Mouse (Mus musculus) adrenal gland, adult 10 weeks (tissue): Measurements from ENCODE around the gene Crabp2. TPM values are rescaled to one million over a fixed set of nuclear protein-coding genes. Genes with fewer than 3 reads are reported as not detected.

Source experiments
- polyA plus RNA-seq: library from polyadenylated mRNA; stranded (reverse); fragments of 350-450 nt; fragmentation: Illumina TruSeq; extraction: RNeasy Lipid Tissue Mini Kit (QIAGEN cat#74804); gene quantifications from one replicate; pipeline ENCODE4 v1.2.3, GENCODE M21; 2014; ENCODE audit warnings: low read depth, low replicate concordance

Gene Crabp2
- not detected for polyA plus RNA-seq

DNA sequence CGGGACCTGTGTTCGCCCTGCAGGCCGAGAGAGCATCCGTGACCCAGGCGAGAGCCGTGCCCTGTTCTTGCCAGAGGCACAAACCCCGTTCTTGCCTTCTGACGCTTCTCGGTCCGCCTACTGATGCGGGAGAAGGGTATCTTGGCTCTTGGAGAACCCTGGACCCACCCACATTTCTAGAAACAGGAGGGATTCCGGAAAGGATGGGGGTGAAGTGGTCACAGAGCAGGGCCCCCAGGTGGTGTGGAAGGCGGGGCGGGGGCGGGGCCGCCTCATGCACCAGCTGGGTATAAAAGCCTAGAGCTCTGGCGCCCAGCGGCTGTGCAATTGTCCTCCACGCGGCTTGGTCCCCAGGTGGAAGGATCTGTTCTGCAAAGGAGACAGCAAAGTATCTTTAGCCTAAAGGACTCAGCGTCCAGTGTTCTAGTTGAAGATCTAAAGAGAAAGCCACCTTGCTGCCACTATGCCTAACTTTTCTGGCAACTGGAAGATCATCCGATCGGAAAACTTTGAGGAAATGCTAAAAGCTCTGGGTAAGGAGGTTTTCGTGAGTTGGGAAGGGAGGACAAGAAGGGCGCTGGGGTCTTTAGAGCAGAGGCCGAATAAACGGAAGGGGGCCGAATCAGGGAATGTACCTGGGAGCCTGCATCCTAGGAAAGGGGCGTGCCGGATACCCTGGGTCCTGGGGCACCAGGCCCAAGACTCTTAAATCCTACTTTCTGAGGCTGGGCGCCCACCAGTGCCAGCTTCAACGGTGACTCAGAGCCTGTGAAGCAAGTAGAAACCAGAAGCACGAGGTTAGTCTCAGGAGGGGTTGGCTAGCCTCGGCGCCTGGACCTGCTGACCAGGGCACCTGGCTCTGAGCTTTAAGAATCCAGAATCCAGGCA, at the start of gene Crabp2:
Gene Crabp2, plus strand, starts transcription at position 289 of the 888 bp plus-strand sequence.

DNA sequence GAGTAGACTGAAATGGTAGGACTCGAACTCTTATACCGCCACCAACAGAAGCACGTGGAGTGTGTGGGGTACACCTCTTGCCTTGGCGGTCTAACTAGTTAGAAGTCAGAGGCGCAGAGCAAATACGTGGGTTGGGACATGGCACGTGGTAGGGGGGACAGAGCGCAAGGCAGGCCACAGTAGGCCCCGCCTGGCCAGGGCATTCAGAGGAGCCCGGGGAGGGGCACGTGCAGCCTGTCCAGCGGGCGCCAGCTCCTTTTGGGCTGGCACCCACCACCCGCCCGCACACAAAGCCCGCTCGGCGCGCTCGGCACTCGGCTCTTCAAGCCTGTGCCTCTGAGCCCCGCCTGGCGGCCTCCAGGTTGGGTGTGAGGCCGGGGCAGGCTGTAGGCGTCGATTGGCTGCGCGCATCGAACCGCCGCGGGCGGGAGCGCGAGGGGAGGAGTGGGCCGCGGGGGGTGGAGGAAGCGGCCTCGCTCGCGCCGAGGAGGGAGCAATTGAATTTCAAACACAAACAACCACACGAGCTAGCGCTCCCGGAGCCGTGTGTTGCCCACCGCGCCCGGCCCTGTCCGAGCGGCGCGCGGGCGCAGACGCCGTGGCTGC, 42.5 kb upstream of the Crabp2 start, which contains the start of gene Hdgf:
Gene Hdgf, plus strand, starts transcription at position 442 of the 606 bp plus-strand sequence.

DNA sequence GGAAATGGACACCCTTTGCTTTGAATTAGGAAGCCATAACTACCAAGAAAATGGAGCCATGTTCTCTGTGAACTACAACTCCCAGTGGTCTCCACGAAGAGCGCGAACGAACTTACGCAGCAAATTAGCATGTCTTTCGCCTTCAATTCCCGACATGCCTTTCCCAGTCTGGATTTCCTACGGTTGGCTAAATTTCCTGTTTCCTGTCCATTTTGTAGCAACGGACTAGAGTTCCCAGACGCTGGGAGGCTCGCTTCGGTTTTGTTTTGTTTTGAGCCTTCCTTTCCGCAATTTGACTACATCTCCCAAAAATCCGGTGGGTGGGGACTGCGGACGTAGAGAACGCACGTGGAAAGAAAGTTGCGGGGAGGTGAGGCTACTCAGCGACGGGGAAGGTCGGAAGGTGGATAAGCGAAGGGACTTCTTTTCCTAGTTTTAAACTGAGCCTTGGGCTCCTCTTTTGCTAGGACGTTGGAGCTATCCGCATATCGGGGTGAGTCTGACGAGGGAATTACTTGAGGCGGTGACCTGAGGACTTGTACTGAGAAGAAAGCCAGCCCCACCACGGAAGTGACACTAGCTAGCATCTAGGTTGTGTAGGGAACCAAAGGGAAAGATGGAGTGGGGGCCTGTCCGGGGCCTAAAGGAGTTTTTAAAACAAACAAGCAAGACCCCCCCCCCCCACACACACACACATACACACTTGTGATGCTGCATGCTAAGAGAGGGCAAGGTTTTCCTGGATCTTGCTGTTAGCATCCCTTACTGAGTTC, 28.9 kb upstream of the Crabp2 start, which contains the start of gene Mrpl24:
Gene Mrpl24, plus strand, starts transcription at position 171 of the 773 bp plus-strand sequence.

DNA sequence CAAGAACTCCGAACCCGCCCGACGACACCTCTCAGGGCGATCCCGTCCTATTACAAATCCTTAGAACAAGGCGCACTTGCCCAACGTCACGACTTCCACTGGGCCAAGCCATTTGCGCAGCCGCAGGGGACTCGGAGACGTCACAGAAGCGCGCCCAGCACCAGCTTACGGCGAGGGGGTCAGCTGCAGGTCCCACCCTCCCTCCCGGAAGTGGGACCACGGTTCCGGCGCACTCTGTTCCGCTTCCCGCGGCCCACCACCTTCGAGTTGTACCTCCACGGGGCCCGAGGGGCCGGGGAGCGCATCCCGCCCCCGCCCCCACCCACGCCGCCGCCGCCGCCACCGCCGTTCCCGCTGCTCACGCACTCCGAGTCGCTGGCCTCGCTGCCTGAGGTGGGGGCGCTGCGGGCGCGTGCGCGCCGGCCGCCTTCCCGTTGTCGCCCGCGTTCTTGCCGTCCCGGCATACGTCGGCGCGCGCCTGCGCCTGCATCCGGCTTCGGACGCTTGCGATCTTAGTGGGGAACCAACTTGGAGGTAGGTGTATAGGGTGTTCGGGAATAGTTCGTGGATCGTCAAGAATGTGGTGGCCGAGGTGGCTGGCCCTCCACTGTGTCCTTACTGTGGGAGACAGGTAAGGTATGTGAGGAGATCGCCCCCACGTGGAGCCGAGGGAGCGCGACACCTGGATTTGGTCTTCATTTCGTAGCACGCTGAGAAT, 18.2 kb upstream of the Crabp2 start, which contains the start of the genes Isg20l2 and Rrnad1:
Gene Isg20l2, plus strand, starts transcription at position 237 of the 718 bp plus-strand sequence.
Gene Rrnad1, minus strand, starts transcription at position 640 of the 718 bp plus-strand sequence.

DNA sequence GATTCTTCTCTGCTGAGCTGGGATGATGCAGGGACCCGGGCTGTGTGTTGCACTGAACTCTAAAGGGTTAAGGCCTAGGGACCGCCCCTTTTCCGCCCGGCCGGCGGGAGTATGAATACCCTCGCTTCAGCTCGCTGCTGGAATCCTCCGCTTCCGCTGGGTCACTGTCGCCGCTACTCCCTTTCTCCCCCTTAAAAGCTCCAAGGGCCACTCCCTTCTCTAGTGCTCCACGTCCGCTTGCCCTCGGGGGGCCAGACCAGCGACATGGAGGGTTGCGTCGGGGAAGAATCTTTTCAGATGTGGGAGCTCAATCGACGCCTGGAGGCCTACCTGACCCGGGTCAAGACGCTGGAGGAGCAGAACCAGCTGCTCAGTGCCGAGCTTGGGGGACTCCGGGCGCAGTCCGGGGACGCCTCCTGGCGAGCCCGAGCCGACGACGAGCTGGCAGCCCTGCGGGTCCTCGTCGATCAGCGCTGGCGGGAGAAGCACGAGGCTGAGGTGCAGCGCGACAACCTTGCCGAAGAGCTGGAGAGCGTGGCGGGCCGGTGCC, 22.5 kb downstream of the Crabp2 start, which contains the start of gene Nes:
Gene Nes, plus strand, starts transcription at position 140 of the 550 bp plus-strand sequence.

DNA sequence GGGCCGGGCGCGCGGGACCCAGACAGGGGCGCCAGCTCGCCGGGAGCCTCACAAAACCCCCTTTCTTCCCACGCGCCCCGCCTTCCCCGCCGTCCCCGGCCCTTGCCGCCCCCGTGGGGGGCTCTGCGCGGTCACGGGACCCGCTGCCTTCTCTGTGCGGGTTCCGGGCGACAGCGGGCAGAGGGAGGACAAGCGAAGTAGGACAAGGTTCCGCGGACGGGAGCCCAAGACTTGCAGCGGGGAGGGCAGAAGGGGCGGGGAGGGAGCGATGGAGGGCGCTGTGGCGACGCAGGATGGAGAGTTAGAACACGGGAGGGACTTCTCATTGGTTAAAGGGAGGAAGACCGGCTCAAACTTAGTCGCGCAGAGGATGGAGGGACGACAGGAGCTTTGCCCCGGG, 51.7 kb downstream of the Crabp2 start, which contains the start of gene Bcan:
Gene Bcan, minus strand, starts transcription at position 50 of the 400 bp plus-strand sequence.

Other genes with a start within 250 kb of the Crabp2 start
- gene Lrrc71, start 200.0 kb upstream of the Crabp2 start, polyA plus RNA-seq, result not detected
- not detected for gene Ntrk1, start 153.5 kb upstream of the Crabp2 start, polyA plus RNA-seq
- gene Insrr, start 151.7 kb upstream of the Crabp2 start, polyA plus RNA-seq, result not detected
- 1.3 TPM for gene Pear1, start 124.4 kb upstream of the Crabp2 start, polyA plus RNA-seq
- gene Sh2d2a, start 101.9 kb upstream of the Crabp2 start, polyA plus RNA-seq, result not detected
- 4.7 TPM for gene Prcc, start 63.1 kb upstream of the Crabp2 start, polyA plus RNA-seq
- gene Hdgf, start 42.3 kb upstream of the Crabp2 start, polyA plus RNA-seq, result 152 TPM
- 102 TPM for gene Mrpl24, start 29.2 kb upstream of the Crabp2 start, polyA plus RNA-seq
- 19.4 TPM for gene Isg20l2, start 18.4 kb upstream of the Crabp2 start, polyA plus RNA-seq
- 11.0 TPM for gene Rrnad1, start 17.9 kb upstream of the Crabp2 start, polyA plus RNA-seq
- 11.4 TPM for gene Nes, start 22.4 kb downstream of the Crabp2 start, polyA plus RNA-seq
- 1.7 TPM for gene Bcan, start 51.6 kb downstream of the Crabp2 start, polyA plus RNA-seq
- not detected for gene Hapln2, start 78.9 kb downstream of the Crabp2 start, polyA plus RNA-seq
- gene Gpatch4, start 94.4 kb downstream of the Crabp2 start, polyA plus RNA-seq, result 11.0 TPM
- gene Naxe, start 109.8 kb downstream of the Crabp2 start, polyA plus RNA-seq, result 37.4 TPM
- gene Ttc24, start 129.6 kb downstream of the Crabp2 start, polyA plus RNA-seq, result not detected
- 0.47 TPM for gene Iqgap3, start 133.3 kb downstream of the Crabp2 start, polyA plus RNA-seq
- gene Mef2d, start 193.7 kb downstream of the Crabp2 start, polyA plus RNA-seq, result 17.6 TPM